Mouse (Mus musculus) ovary, adult 10 weeks (tissue): Measurements from ENCODE around the gene Bclaf3. TPM values are rescaled to one million over a fixed set of nuclear protein-coding genes. Genes with fewer than 3 reads are reported as not detected.

Experiments used
- polyA plus RNA-seq: library from polyadenylated mRNA; stranded (reverse); fragments of 350-450 nt; fragmentation: Illumina TruSeq; extraction: RNeasy Lipid Tissue Mini Kit (QIAGEN cat#74804); gene quantifications from one replicate; pipeline ENCODE4 v1.2.3, GENCODE M21; 2014

Gene Bclaf3
- polyA plus RNA-seq, result 61.6 TPM

DNA sequence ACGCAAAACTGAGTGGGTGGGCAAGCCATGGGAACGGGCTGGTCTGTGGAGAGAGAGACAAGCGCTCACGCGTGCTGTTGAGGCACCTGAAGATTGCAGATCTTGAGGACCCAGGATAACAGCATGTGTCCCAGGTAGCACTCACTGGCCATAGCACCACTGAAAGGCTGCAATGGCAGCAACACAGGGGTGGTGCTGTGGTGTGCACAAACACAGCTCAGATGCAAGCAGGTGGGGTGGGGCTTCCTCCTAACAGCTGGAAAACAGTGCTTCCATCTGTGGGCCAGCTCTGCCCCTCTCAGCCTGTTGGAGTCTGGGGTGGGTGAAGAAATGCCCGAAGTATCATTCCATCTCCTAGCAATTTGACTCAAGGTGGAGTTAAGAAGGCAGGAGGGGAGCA lies at the start of gene Bclaf3:
TSS of gene Bclaf3 (plus strand) at position 301 of the 400 bp plus-strand sequence.

DNA sequence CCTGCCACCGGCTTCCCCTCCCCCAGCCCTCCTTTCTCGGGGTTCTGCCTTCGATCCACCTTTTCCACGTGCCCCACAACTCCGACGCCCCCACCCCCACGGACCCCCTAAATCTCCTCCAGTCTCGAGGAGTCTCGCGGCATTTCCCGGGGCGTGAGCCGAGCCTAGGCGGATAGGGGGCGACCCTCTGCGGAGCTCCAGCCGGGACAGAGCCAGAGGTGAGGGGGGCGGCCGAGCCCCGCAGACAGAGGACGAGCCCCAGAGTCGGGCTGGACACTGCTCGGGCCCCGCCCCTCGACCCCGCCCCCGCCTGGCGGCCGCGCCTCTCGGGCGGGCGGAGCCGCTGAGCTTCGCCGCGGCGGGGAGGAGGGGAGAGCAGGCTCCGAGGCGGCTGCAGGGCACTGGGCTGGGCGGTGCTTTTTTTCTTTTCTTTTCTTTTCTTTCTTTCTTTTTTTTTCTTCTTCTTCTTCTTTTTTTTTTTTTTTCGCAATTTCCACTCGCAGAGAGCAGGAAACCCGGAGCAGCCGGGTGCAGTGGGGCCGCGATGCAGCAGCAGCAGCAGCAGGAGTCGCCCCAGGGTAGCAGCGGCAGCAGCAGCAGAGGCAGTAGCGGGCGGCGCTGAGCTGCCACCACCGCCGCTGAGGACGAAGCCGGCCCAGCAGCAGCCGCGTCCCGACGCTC lies 100.6 kb downstream of the Bclaf3 start, which contains the start of gene Sh3kbp1:
TSS of gene Sh3kbp1 (plus strand) at position 366 of the 681 bp plus-strand sequence.

Other genes starting within 250 kb of the Bclaf3 start
- 188 TPM for gene Eif1ax, start 154.5 kb upstream of the Bclaf3 start, polyA plus RNA-seq
- 5.2 TPM for gene Map7d2, start 112.1 kb upstream of the Bclaf3 start, polyA plus RNA-seq
- 115 TPM for gene Sh3kbp1, start 100.6 kb downstream of the Bclaf3 start, polyA plus RNA-seq